Mouse (Mus musculus) spleen, postnatal 4 days (tissue): Measurements from ENCODE around the gene Tmem19.
A peak's percentile ranks its signal among the peaks of the same experiment; 100 is the strongest.
"Not testable (repeated sequence)": the region's sequence is repeated elsewhere in the genome, so short reads cannot be mapped to it uniquely, and the experiment has no call there.

Experiments
- DNase-seq, 2 experiments: peaks; one replicate each; pipeline ENCODE4 v3.0.0; 2022; ENCODE audit warnings: low spot score in 2 of 2

The Tmem19 gene

DNA sequence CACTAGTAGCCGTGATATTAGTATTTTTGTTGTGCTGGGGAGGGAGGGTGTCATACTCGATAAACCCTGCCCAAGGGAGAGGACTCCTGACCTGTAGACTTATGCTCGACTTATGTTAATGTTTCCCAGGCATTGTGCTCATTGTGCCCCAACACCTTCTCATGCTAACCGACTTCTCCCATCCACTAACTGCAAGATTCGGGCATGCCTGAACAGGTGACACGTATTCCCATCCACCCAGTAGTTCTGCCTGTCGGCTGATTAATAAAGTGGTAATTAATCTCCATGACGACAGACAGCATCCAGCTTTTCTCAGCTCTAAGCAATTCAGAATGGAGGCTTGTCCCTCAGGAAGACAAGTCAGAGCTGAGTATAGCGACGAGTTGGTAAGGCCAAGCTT lies 13.3 kb downstream of the Tmem19 start:
- no peak for DNase-seq

DNA sequence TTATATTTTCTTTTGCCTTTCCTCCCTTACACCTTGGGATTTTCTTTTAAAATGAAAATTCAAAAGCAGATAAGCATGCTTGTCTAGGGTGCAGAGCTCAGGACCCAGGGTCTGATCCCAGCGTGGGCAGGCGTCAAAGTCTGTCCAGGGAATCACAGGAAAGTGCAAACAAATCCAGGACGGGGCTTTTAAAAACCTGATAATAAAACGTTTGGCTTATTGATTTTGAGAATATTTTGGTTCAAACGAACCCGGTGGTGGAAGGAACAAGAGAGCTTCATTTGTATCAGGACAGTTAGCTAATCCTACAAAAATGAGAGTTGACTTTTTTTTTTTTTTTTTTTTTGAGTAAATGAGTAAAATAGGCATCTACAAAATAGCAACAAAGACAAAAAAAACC lies 14.2 kb downstream of the Tmem19 start:
- DNase-seq = no peak

GRCm38 (mm10) chr10:115346444-115346843 lies 15.9 kb downstream of the Tmem19 start:
- DNase-seq = no peak

DNA sequence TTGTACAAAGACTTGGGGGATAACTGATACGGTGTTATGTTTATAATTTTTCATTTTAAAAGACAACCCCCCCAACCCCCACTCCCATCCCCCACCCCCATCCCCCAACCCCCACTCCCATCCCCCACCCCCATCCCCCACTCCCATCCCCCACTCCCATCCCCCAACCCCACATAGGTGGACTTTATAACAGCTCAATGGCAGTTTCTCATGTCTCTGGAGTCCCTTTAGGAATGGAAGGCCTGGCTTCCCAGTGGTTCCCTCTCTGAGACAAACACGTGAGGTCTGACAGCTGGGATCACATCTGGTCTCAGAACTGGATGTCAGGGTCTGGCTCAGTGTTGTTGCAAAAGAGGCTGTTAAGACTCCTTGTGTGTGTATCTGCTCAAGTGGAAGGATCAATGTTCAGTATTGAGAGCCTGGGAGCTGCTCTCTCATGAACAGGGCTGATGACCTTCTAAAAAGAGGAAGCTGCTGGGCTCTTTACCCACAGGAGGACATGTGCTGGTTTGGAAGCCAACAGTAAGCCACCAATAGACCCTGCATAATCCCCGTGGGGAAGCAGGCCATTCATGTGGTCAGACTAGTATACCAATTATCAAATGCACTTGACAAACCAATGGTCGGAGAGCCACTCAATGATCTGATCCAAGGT lies 19.4 kb downstream of the Tmem19 start:
- no peak for DNase-seq

GRCm38 (mm10) chr10:115339820-115340328 lies 22.4 kb downstream of the Tmem19 start:
- DNase-seq = peak in 1 of 2 experiments; percentile 28

DNA sequence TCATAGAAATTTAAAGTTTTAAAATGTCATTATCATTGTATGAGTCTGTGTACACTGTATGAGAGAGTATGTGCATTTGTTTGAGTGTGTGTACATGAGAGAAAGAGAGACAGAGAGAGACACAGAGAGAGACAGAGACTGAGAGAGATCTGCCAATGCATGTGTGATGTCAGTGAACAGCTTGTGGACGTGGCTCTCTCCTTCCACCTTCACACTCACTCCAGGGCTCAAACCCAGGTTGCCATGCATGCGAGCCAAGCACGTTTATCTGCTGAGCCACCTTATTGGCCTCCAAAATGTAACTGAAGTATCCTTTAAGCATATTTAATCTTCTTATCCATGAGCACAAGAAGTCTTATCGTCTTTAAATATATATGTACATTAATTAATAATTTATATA lies 25.4 kb downstream of the Tmem19 start:
- DNase-seq = peak in 1 of 2 experiments; percentile 41

DNA sequence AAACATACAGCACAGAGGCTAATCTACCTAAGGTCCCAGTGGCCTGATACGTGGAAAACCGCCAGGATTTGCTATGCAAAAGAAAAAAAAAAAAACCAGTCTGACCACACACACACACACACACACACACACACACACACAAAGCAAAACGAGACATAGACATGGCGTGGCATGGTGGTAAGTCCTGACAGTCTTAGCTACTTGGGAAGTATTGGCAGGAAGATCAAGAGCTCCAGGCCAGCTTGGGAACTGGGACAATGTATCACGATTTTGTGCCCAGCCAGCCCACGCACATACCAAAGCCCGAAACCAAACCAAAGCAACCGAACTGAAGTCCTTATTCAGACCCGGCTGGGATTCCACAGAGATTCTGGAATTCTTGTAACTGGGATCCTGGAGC lies 28.8 kb downstream of the Tmem19 start:
- peak in 1 of 2 experiments; percentile 47 for DNase-seq

GRCm38 (mm10) chr10:115332997-115333396 lies 29.3 kb downstream of the Tmem19 start:
- DNase-seq = no peak

DNA sequence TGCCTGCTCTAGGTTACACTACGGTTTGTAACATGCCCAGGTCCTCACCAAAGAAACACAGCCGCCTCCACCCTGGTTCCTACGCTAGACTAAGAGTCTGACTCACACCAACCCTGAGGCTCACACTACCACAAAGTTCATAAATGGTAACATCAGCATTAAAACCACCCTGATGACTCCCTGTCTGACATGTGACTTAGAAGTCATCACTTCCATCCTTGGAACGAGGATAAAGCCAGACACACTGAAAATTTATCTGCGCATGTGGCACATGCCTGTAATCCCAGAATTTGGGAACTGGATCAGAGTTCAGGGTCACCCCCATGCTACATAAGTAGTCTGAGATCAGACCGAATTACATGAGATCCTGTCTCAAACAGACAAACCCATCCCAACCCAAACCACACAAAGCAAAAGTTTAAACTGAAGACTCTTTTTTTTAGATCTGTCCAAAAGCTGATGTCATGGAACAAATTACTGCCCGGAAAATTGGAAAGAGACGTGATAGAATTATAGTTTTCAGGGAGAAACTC lies 29.8 kb downstream of the Tmem19 start:
- DNase-seq = peak in 1 of 2 experiments; percentile 27

DNA sequence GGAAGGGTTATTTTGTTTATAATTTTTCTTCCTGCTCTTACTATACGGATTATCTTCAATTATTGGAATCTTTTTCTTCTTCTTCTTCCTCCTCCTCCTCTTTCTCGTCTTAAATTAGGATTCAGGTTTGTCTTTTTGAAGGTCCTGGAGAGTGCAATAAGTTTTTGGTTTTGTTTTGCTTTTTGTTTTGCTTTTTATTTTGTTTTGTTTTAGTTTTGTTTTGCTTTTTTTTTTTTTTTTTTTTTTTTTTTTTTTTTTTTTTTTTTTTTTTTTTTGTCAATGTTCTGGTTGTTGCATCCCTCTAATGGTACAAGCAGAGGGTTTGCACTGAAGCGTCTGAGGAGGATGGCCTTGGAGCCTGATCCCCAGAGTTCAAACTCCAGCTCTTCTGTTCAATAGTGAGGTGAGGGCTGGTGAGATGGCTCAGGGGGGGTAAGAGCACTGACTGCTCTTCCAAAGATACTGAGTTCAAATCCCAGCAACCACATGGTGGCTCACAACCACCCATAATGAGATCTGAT lies 33.2 kb downstream of the Tmem19 start:
- DNase-seq = no peak

- no peak for DNase-seq
Measured at GRCm38 (mm10) chr10:115328514-115328913, 33.8 kb downstream of the Tmem19 start.

- DNase-seq = peak; percentile 57 to 82
Measured at GRCm38 (mm10) chr10:115323295-115323694, 39.0 kb downstream of the Tmem19 start.

GRCm38 (mm10) chr10:115321317-115322035 lies 40.8 kb downstream of the Tmem19 start:
- no peak for DNase-seq

DNA sequence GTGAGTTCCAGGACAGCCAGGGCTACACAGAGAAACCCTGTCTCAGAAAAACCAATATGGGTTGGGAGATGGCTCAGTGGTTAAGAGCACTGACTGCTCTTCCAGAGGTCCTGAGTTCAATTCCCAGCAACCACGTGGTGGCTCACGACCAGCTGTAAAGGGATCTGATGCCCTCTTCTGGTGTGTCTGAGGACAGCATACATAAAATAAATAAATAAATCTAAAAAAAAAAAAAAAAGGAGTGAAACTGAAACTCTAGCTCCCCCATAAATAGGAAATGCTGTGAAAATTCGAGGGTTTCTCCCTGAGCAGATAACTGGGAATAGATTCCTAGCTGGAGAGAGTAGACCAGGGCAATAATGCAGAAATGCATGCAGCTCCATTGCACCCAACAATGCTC lies 43.9 kb downstream of the Tmem19 start:
- DNase-seq = not testable (repeated sequence)

GRCm38 (mm10) chr10:115316313-115316712 lies 46.0 kb downstream of the Tmem19 start:
- DNase-seq = no peak

- DNase-seq = peak; percentile 98 to 100
Measured at GRCm38 (mm10) chr10:115315473-115316171, 46.7 kb downstream of the Tmem19 start, which contains the start of gene Rab21. Rab21 (minus strand) TSS chr10:115315594.

DNA sequence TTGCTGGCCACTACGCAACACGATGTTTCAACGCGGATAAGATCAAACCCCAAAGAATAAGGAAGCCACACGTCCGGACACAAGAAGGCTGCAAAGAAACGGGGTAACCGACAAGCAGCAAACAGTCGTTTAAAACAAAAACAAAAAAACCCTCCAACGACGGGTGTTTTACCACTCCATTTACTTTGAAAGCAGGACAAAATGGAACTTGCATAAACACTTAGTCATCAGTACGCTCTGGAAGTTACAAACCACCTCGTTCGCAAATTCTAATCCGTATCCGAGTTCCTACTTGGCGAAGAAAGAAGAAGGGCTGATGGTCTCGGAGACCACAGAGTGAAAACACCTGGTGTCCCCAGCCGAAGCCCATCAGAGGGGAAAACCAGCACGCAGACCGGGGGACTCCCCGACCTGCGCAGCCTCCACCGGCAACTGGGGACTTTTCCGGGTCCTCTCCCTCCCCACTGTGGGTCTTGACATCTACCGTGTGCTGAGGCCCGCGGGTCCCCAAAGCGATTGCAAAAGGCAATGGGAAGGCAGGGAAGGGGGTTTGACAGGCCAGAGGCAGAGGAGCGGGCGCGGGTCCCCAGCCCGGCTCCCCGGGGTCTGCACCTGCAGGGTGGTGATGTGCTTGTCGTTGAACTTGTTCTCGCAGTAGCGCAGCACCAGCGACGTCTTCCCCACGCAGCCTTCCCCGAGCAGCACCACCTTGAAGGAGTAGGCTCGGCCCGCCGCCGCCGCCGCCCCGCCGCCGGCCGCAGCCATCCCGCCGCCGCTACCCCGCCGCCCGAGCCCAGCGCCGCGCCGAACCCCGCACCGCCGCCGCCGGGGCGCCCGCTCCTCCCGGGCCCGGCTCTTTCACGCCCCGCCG lies 47.5 kb downstream of the Tmem19 start:
- DNase-seq = peak; percentile 66 to 84

- no peak for DNase-seq
Measured at GRCm38 (mm10) chr10:115314287-115314581, 48.1 kb downstream of the Tmem19 start.

- DNase-seq = no peak
Measured at GRCm38 (mm10) chr10:115313641-115314286, 48.5 kb downstream of the Tmem19 start.

DNA sequence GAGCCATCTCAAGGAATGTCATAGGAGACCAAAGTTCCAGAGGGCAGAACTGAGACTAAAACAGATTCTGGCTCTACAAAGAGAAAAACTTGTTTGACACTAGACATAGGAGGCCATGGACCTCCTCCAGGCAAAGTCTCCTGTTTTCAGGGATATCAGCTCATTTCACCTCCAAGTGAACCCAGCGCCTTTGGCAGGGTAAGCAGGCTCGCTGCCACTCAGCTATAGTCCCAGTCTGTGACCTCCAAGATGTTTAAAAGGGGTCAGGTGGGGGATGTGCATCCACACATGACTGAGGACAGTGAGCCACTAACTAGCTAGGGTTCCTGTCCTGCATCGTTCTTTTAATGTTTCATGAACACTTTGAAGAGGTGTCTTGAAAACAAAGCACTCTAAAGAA lies 49.6 kb downstream of the Tmem19 start:
- DNase-seq = no peak

DNA sequence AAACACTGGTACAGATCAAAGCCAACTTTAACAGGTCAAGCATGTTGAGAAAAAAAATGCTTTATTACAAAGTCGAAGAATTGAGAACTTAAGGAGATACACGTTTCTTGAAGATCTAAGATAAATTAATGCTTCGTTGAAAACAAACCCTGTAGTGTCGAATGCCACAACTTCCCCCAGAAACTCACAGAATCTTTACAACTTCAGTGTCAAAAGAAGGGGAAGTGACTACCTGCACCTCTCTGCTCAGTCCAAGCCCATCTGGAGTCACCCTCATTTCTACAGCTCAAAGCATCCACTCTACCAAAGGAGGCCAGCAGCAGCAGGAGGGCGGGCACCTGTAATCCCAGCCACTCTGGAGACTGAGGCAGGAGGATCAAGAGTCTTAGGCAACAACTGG lies 50.1 kb downstream of the Tmem19 start:
- peak in 1 of 2 experiments; percentile 21 for DNase-seq
